Mouse (Mus musculus): ENCODE results near the gene Ccdc73.
"Not testable (repeated sequence)": the region's sequence is repeated elsewhere in the genome, so short reads cannot be mapped to it uniquely, and the experiment has no call there.

Ccdc73 gene

DNA sequence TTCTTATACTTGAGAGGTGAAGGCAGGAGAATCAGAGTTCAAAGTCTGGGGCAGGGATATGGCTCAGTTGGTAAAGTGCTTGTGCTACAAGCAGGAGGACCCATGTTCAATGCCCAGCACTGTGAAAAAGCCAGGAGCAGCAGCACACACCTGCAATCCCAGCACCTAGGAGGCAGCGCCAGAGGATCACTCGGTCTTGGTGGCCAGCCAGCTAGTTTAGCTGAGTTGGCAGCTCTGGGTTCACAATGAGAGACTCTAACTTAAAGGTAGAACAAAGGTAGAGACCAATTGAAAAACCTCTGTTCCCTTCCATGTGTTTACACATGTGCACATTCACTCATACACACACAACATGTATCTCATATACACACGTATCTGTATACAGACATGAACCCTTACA is 1.5 kb downstream of the Ccdc73 start:
- no peak for DNase-seq (ENCODE audit: low spot score in 2 of 2)

DNA sequence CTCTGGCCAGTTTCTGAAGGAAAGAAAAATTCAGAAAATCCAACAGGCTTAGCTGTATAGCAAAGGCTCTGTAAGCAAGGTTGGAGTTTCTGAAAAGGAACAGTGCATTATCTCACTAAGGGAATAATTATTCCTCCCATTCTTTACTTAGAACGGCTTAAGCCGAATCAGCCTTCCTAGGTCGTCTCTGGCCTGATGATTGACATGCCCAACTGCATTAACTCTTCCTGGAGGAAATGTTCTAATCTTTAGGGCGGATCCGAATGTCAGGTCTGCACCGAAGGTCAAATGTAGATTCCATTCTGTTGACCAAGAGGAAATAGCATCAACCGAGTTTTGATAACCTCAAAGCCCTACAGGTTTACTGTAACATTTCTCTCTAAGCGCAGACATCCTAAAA is 11.2 kb downstream of the Ccdc73 start:
- DNase-seq (ENCODE audit: low spot score in 2 of 2), result no peak

DNA sequence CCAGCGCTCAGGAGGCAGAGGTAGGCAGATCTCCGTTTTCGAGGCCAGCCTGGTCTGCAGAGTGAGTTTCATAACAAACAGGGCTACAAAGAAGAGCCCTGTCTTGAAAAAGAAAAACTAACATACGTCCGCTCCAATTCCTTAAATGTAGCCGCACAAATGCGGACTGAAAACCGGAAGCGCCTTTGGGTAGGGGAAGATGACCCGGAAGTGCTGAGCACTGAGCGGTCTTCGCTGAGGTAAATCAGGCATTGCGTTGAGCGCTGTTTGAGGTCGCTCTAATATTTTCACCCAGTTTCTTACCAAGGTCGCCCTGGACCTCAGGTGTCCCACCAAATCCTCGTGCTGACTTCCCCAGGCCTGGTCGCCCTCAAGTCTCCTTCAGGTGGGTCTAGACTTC is 18.5 kb downstream of the Ccdc73 start:
- DNase-seq (ENCODE audit: low spot score in 2 of 2), result no peak

DNA sequence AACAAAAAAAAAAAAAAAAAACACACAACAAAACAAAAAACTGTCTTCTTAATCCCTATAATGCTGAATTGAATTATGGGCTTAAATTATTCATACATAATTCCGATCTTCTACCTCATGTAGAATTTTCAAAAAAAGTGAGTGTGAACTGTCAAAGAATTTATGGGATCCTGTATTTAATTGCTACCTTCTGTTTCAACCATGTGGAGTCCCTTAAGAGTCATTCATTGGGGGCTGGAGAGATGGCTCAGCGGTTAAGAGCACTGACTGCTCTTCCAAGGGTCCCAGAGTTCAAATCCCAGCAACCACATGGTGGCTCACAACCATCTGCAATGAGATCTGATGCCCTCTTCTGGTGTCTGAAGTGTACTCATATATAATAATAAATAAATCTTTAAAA is 19.7 kb downstream of the Ccdc73 start:
- DNase-seq (ENCODE audit: low spot score in 2 of 2), result not testable (repeated sequence)

DNA sequence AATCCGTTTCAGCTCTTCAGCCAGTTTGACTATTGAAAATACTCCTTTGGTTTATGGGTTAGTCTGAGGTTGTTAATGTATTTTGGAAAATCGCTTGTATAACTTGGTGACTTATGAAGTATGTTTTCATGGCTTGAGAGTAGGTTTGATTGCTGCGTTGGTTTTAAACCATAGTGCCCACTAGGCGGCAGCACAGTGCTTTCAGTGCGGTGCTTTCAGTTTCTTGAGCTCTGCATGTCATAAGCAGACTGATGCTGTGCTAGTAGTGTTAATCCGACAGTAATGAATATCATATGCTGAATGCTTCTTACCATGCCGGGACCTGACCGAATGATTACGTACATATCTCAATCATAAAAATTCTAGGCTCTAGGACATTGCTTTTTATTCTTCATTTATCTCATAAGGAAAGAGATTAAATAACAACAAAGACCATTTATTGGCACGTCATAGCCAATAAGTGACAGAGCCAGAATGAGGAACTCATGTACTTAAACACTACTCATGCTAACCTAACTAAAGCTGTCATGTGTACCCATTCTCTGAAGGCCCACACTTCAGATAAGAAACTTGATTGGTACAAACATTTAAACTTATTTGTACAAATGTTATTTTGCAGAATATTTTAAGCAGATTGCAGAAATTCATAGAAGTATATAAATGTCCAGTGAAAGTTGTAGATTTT is 20.4 kb downstream of the Ccdc73 start:
- DNase-seq (ENCODE audit: low spot score in 2 of 2), result peak; percentile 52 to 71

DNA sequence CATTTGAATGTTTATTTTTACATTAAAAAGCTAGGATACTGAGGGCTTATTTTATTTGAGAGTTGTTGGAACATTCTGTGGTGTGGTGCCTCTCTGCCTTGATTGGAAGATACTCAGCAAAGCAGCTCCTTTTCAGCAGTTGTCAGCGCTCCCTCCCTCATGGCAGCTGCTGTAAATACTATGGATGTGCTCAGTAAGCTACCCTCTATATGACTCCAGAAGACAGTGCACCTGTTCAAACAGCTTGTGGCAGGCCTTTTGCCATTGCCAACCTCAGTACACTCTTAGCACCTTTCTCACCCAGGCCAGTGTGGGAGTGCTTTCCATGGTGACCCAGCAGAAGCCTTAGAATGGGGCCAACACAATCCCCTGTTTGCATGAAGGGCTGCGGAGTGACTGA is 32.4 kb downstream of the Ccdc73 start:
- DNase-seq (ENCODE audit: low spot score in 2 of 2), result no peak

DNA sequence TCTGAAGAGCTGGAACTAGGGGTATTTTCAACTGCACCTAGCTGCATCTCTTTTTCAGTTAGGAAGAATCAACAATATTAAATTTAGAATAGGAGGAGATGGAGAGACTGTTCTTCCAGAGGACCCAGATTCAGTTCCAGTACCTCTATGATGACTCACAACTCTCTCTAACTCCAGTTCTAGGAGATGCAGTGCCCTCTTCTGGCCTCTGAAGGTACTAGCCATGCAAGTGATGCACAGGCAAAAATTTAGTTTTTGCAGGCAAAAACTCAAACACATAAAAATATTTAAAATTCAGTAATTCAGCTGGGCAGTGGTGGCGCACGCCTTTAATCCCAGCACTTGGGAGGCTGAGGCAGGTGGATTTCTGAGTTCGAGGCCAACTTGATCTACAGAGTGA is 48.1 kb downstream of the Ccdc73 start:
- no peak for DNase-seq (ENCODE audit: low spot score in 2 of 2)

DNA sequence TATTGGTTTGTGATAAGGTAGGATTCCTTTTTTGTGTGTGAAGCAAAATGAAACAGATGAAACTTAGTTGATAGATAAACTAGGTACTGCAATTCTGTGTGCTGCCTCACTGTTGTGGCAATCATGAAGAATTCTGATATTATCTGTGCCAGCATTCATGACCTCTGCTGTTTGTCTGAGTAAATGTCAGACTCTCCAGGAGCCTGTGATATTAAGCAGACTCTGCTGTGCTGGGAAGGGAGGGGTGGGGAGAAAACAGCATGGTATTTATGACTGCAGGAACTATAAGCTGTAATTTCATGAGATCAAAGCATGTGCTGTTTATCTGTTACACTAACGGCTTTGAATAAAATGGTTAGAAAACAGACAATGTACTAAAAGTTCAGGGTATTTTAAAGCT is 96.9 kb downstream of the Ccdc73 start:
- no peak for DNase-seq (ENCODE audit: low spot score in 2 of 2)

DNA sequence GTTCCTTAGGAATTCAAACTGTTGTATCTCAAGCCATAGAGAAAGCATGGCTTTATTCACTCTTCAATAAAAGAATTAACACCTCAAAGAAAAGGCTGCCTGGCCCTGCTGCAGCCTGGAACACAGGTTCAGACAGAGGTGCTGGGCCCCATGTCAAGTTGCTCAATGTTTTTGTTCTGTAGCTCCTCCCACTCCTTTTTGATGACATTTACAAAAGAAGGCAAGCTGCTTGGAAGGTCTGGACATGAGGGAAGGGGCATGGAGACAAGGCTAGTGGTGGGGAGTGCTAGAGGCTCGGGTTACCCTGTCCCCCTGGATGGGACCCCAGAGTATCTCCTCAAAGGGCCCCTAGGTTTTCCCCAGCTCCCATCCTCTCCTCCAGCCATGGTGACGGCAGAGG is 114.1 kb downstream of the Ccdc73 start:
- DNase-seq (ENCODE audit: low spot score in 2 of 2), result no peak

DNA sequence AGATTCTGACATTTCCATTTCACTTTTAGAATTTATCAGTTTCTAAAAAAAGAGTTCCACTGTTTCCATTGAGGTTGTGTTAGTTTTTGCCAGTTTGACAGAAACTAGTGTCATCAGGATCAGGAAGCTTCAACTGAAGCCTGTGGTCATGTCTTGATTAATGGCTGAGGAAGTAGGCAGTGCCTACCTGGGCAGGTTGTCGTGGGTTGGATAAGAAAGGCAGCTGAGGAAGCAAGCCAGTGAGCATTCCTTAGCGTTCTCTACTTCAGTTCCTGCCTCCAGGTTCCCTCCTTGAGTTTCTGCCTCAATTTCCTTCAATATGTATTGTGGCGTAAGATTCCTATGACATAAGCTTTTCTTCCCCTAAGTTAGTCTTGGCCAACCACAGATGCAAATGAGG is 118.2 kb downstream of the Ccdc73 start:
- DNase-seq (ENCODE audit: low spot score in 2 of 2), result no peak

DNA sequence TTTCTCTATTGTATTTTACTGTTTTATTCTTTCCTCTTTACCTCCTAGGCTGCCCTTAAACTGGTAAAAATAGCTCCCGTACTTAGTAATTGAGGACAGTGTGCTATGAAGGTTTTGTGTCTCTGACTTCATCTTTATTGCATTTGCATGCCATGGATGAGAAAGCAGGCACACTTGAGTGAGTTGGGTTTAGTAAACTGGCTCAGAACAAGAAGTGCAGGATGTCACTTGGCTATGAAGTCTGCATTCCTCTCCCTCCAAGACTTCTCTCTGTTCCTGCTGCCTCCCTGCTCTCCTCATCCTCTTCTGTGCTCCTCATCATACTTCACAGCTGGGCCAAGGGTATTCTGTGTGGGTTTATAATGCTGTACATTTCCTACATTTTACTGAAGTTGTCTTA is 121.4 kb downstream of the Ccdc73 start:
- DNase-seq (ENCODE audit: low spot score in 2 of 2), result no peak

DNA sequence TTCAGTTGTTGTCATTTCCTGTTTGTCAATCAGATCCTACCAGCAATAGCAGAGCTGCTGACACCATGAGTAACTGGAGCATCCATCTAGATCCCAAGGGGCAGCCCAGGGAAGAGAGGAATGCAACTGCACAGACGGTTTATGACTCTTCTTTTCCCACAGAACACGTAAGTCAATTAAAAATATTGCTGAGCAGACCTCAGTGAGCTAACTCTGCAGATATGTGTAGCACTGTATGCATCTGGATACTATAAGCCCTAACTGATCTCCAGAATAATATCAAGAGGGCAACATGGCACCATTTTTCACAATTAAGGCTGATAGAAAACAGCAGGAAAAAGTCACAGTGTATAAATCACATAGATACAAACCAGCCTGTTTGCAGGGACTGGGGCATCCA is 126.8 kb downstream of the Ccdc73 start:
- DNase-seq (ENCODE audit: low spot score in 2 of 2), result no peak

DNA sequence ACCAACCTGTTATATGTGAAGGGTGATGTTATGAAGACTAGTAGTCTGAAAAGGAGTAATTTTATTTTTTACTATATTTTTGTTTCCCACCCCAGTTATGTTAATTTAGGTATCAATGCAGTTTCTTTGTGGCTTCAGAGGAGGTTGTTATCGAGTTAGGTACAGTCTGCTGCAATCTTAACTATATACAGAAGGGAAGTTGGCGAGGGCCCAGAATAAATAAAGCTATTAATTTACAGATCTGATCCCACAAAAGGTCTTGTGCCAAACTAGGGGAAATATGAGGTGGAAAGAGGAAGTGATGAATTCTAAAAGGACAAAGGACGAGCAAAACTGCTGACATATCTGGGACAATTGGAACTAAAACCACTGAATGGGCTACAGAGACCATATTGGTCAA is 128.6 kb downstream of the Ccdc73 start:
- DNase-seq (ENCODE audit: low spot score in 2 of 2), result no peak

DNA sequence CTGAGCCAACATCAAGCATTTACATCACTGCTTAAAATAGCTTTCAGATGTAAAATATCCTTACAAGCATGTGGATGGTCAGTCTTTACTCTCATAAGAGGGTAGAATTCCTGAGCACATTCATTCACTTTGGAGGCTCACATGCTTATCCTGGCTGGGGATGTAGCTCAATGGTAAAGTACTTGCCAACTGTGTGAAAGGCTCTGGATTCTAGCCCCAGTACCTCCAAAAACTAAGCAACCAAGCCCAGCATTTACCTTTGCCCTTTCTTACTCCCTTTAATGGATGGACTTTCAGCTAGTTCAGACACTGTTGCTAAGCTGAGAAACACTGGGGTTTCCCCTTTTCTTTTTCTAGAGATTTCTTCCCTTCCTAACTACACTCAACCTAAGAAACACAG is 139.6 kb downstream of the Ccdc73 start:
- no peak for DNase-seq (ENCODE audit: low spot score in 2 of 2)

DNA sequence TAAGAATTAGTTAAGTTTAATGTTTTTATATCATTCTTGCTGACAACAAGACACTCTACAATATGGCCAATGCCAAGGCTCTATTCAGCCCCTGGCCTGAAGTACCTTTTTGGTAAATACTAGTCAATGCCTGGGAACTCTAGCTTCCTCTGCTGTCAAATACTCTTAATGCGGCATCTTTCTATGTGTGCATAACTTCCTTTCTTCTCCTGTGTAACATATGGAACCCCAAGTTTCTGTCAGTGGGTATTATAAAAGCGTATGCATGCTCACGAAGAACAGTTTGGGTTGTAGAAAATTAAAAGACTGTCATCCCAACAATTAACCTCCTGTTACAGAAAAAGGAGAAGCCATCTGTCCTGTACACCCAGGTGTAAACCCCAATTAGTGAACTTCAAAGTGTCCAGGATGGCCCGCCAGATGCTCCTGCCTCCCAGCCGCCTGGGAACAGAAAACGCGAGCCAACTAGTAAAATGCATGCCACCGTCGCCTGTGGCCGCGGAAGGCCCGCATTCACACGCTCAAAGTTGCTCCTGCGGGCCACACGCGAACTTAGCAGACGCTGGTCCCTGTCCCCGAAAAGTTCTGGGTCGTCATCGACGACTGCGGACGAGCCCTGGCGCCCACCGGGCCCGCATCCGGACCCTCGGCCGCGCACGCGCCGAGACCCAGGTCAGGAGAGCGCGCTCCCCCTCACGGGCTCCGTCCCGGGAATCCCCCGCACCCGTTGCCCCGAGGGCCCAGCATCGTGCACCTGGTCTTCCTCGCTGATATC is 148.8 kb downstream of the Ccdc73 start:
- DNase-seq (ENCODE audit: low spot score in 2 of 2), result no peak

DNA sequence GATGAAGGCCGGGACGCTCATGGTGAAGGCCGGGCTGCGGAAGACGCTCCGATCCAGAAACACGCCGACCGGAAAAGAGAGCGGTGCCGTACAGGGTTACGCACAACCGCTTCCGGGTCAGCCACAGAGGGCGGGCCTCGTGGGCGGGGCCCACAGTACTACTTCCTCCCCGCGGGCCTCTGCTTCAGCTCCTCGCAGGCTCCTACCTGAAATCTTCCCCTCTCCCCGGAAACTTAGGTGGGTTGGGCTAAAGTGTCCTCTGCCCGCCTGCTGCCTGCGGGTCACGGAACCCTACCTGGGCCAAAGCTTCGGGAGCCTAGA is 149.3 kb downstream of the Ccdc73 start, which contains the start of gene Eif3m:
Gene Eif3m (minus strand): TSS at position 114 of the 321 bp plus-strand sequence.
- peak; percentile 89 to 93 for DNase-seq (ENCODE audit: low spot score in 2 of 2)

DNA sequence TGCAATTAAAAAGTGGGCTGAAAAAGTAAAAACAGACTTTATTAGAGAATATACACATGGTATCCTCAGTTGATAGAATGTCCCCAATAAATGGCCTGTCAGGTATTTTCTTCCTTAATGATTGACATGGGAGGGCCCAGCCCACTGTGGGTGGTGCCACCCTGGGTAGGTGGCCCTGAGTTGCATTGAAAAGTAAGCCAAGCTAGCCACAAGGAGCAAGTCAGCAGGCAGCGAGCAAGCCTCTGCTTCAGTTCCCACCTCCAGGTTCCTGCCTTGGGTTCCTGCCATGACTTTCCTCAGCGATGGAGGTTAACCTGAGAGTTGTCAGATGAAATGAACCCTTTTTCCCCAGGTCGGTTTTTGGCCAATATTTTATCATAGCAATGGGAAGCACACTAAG is 150.2 kb downstream of the Ccdc73 start:
- DNase-seq (ENCODE audit: low spot score in 2 of 2), result no peak

DNA sequence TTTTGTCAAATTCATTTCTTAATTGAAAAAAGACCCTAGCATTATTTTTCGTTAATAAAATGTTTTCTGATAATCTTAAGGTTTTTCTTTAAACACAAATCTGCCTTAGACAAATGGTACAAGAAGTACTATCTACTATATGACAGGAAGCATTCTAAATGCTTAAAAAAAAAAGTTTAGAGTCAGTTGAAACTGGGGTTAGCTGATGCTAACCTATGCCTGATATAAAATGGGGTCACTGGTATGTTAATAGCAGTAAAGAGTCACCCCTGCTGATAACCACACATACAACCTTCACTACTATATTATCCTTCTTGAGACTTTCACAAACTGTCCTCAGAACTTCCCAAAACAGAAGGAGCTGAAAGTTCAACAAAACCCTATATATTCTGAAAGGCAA is 151.9 kb downstream of the Ccdc73 start:
- no peak for DNase-seq (ENCODE audit: low spot score in 2 of 2)

DNA sequence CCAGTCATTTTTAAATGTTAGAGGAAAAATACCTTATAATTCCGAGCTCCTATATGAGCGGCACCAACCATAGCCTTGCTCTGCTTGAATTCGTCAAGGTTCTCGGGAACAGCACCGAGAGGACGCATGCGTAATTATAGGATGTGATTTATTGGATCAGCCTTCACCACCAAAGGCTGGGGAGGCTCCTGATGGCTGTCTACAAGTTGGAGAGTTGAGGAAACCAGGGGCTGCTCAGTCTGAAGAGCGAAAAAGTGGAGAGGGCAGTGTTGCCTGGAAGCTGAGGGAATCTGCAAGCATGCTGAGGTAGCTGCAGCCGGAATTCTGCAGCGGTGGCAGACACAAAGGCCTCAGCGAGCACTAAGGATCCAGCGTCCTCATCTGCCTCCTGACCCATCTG is 153.7 kb downstream of the Ccdc73 start:
- DNase-seq (ENCODE audit: low spot score in 2 of 2), result no peak

DNA sequence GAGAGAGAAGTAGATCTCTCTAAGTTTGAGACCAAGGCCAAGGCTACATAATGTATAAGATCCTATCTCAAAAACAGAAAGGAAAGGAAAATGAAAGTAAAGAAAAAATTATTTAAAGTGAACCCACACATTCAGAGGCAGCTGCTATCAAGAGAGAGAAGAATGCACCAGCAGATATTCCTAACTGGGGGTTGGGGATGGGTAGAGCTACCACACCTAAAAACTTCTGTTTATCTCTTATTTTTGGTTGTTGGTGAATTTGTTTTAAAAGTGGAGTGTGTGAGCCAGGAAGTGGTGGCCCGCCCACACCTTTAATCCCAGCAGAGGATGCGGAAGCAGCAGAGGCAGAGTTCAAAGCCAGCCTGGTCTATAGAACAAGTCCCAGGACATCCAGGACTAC is 154.2 kb downstream of the Ccdc73 start:
- peak in 1 of 2 experiments; percentile 14 for DNase-seq (ENCODE audit: low spot score in 2 of 2)

DNA sequence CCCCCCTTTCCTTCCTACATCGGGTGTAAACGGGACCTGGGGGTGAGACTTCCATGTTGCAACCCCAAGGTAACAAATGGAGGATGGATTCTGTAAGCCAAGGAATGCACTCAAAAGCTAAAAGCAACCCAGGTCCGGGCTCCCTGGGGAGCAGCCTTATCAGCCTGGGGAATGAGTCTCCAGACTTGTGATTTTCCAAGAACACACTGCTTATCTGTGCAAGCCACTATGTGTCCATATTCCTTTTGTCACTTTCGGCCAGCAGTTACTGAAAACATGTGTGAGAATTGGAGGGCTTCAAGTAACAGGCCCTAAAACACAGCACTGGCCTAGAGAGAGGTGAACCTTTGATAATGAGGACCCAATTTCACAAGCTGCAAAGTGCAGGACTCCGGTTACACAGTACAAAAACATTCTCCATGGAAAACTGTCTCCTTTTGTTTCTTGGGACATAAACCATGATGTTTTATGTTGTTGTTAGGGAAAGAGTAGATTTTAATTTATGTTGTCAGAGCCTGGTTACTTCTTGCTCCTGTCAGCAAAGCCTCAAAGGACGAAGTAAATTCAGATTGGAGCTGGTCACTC is 155.5 kb downstream of the Ccdc73 start:
- DNase-seq (ENCODE audit: low spot score in 2 of 2), result no peak

DNA sequence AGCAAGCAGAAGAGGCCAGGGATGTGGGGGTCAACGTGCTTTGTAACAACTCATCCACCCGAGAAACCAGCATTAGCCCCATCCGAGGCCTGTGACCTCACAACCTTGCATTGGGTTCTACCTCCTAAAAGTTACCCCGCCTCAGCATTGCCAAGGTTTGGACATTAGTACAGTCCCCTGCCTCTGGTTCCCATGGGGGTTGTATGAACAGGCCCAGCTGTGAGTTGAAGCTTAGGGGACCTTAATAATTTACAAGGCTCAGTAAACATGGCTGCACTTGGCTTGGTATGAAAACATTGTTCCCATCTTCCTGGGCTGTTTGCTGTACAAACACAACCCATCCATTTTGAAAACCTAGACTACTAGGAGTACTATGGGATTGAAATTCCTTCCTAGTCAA is 156.2 kb downstream of the Ccdc73 start:
- no peak for DNase-seq (ENCODE audit: low spot score in 2 of 2)

DNA sequence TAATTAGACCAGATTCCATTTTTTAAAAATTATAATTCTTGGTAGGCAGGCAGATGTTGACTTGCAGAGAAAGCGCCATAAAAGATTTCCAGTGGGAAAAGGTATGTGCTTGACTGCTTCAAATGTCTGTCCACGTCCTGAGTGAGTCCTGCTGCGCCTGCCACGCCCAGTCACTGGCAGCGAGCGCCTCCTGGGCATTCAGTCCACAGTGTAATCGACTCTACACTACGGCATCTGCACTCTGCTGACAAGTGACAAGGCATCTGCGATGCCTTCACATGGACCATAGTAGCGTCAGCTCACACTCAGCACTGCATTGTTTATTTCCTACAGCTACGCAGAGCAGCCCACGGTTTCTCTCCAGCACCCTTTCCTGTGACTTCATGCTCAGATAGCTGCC is 158.0 kb downstream of the Ccdc73 start:
- DNase-seq (ENCODE audit: low spot score in 2 of 2), result not testable (repeated sequence)
